Mouse (Mus musculus): ENCODE data around the gene Mrpl10.
A peak's percentile ranks its signal among the peaks of the same experiment; 100 is the strongest.

- TF ChIP-seq CTCF (IDR thresholded peaks at IDR 0.05; ENCODE audit: control insufficient read depth, insufficient read depth, insufficient read length) (no peak), MYOD1 (IDR thresholded peaks at IDR 0.05; ENCODE audit: control insufficient read depth, insufficient read length, low read depth) (peak; percentile 39), CEBPB (IDR thresholded peaks at IDR 0.05; ENCODE audit: low read depth) (peak; percentile 75), USF1 (IDR thresholded peaks at IDR 0.05; ENCODE audit: low read depth) (no peak), MYOG (IDR thresholded peaks at IDR 0.05; ENCODE audit: control insufficient read depth, extremely low read depth, insufficient read length) (no peak), MAX (IDR thresholded peaks at IDR 0.05) (no peak), FOSL1 (IDR thresholded peaks at IDR 0.05; ENCODE audit: insufficient read depth, low read length, poor library complexity, severe bottlenecking) (no peak)
These were observed 43.9 kb upstream of the Mrpl10 start for GRCm38 (mm10) chr11:96997380-96997956.
